Mouse (Mus musculus): Measurements from ENCODE around the gene Pecr. TPM values are rescaled to one million over a fixed set of nuclear protein-coding genes. Genes with fewer than 3 reads are reported as not detected.
A peak's percentile ranks its signal among the peaks of the same experiment; 100 is the strongest.

The Pecr gene
- polyA plus RNA-seq, 1 experiment from 2014 or later: 8.0 TPM

DNA sequence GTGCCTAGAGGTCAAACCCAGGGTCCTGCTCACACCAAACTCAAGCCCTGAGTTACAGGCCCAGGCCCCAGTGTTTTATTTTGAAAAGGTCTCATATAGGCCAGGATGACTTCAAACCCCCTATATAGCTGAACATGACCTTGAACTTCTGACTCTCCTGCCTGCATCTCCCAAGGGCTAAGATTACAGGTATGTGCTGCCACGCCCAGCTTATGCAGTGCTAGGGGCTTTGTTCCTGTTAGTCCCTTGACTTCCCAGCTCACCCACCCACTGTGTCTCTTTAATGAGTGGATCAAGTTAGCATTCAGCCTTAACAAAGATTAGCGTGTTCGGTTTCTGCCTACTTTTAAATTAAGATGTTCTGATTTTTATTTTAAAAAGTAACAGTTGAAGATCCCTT lies 70.2 kb downstream of the Pecr start:
- Histone ChIP-seq H3K27ac (replicated peaks) (no peak overlapping the region), H3K4me3 (replicated peaks) (no peak overlapping the region), H3K4me2 (no peak overlapping the region), H3K36me3 (no peaks in the 10 kb centered on the region), H3K4me1 (peaks cover 17% of the 10 kb centered on the region), H3K9me3 (replicated peaks) (no peaks in the 10 kb centered on the region), H3K9ac (replicated peaks) (no peak overlapping the region), H3K27me3 (replicated peaks) (peaks cover 3% of the 10 kb centered on the region; the same call in 1 of the 2 replicates)
- WGBS: 93% methylated on average over 3 of the region's 3 CpGs
- no peak for ATAC-seq (ENCODE audit: low FRiP score)

DNA sequence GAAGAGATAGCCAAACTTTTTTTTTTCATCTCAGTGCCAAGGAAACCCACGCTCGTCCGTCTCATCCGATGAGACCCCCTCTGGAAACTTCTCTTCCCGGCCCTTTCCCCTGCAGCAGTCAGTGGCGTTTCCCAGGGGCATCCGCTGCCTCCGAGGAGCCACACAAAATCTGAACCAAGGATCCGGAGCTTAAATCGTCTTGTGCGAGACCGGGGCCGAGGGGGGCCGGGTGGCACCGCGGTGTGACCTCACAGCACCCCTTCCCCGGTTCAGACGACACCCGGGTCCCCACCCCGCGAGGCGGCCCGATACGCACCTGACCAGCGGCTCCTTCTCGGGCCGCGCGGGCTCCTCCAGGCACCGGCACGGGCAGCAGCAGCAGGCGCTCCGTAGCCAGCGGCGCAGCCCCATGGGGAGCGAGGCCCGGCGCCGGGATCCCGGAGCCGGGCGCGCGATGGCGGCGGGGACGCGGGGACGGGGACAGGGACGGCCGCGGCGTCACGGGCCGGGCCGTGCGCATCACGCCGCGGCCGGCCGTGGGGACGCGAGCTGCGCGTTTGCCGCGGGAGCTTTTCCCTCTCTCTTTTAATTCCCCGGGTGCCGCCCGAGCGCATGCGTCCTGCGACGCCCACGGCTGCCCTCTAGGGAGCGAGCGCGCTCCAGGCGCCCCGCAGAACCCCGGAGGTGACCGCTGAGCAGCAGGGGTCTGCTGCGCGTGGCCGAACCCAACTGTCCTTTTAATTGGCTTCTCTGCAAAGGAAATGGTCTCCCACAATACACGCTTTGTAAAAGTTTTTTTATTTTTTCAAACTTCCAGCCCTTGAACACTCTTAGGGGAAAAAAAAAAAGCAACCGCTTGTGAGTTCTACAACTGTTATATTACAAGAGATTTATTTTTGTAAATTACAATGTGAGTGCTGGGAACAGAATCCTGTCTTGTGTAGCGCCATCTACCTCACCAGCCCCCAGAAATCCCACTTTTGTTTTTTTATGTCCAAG lies 72.1 kb downstream of the Pecr start, which contains the start of gene Mreg:
Gene Mreg (minus strand): TSS at position 607 of the 999 bp plus-strand sequence.
- ATAC-seq (ENCODE audit: low FRiP score): peak; percentile 77
- Histone ChIP-seq H3K4me2 (peak within 1 kb of the TSS; percentile 85), H3K4me1 (peaks cover 17% of the 10 kb centered on the region), H3K9ac (replicated peaks) (peak within 1 kb of the TSS; percentile 59), H3K36me3 (no peaks in the 10 kb centered on the region), H3K27ac (replicated peaks) (peak within 1 kb of the TSS; percentile 46; the same call in 1 of the 2 replicates), H3K27me3 (replicated peaks) (peaks cover 3% of the 10 kb centered on the region; the same call in 1 of the 2 replicates), H3K9me3 (replicated peaks) (no peaks in the 10 kb centered on the region), H3K4me3 (replicated peaks) (peak within 1 kb of the TSS; percentile 68)
- under 1% methylated on average over 79 of the region's 89 CpGs for WGBS

DNA sequence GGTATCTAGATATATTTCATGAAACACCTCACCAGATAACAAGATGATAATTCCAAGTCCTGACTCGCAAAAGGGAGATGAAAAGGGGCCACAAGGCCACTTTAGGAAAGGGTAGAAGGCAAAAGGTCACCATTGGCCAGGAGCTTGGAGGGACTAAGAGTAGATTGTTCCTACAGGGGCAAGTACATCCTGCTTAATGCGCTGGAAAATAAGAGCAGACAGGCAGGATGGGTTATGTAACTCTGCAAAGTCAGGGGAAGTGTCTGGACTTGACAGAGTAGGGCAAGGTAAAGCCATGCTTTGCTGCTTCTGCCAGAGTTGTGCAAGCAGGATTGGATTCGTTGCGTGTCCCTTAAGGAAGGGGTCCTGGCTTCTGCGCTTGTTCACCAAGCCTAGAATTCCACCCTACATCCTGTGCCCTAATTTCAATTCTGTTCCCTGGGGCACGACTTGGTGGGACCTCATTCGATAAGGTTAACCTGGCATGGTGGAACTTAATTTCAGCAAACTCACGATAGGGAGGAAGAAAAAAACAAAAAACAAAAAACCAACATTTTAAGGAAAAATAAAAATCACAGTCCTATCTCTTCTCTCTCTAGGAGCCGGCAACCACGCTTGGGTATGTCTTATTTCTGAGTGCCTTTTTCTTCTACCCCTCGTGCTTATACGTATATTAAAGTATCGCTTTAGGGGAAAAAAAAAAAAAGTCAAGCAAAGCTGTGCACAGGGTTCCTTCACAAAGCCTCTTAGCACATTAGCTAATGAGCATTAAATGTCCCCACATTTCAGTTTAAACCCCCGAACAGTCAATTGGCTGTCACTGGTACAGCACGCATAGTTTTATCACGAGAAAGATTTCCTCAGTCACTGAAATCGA lies 73.1 kb downstream of the Pecr start:
- Histone ChIP-seq H3K9me3 (replicated peaks) (no peaks in the 10 kb centered on the region), H3K4me3 (replicated peaks) (peak overlapping the region; percentile 68), H3K27me3 (replicated peaks) (peaks cover 3% of the 10 kb centered on the region; the same call in 1 of the 2 replicates), H3K9ac (replicated peaks) (peak overlapping the region; percentile 59), H3K36me3 (no peaks in the 10 kb centered on the region), H3K4me2 (peak overlapping the region; percentile 85), H3K4me1 (peaks cover 17% of the 10 kb centered on the region), H3K27ac (replicated peaks) (no peak overlapping the region)
- ATAC-seq (ENCODE audit: low FRiP score): no peak
- 18% methylated on average over 17 of the region's 17 CpGs for WGBS

Other genes starting within 250 kb of the Pecr start
- gene Mreg, start 72.0 kb downstream of the Pecr start, polyA plus RNA-seq (2015; fragmentation: Nextera tagmentation; extraction: Ambion mirVana): 2.9 and 21.3 TPM in 2 replicates
- 30.9 and 32.8 TPM in 2 replicates for gene Tmem169, start 55 bp upstream of the Pecr start, polyA plus RNA-seq (2015; fragmentation: Nextera tagmentation; extraction: Ambion mirVana)
- gene Xrcc5, start 23.1 kb upstream of the Pecr start, polyA plus RNA-seq (2015; fragmentation: Nextera tagmentation; extraction: Ambion mirVana): 15.1 and 27.7 TPM in 2 replicates

Data from neural tube, embryonic 15.5 days (tissue).